Mouse (Mus musculus): ENCODE measurements around the gene Mepce.

DNA sequence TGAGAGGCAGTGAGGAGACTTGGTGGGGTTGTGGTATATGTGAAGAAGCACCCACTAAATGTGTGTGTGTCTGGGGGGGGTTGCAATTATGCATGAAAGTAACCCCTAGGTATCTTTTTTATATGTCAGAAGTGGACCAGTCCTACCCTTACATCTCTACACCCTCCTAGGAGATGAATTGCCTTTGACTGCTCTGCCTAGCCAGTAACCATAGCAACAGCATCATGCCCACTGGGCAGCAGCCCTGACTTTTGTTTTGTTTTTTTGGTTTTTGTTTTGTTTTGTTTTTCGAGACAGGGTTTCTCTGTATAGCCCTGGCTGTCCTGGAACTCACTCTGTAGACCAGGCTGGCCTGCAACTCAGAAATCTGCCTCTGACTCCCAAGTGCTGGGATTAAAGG lies 19.0 kb downstream of the Mepce start:
- no peak for TF ChIP-seq CTCF (IDR thresholded peaks at IDR 0.05; ENCODE audit: insufficient read depth, low read depth, low read length)
- no peak for TF ChIP-seq POLR2A (IDR thresholded peaks at IDR 0.05; ENCODE audit: insufficient read depth, low read depth, low read length)
